Mouse (Mus musculus): Measurements from ENCODE around the gene Vash2. TPM values are rescaled to one million over a fixed set of nuclear protein-coding genes. Genes with fewer than 3 reads are reported as not detected.

Vash2 gene
- polyA plus RNA-seq, 1 experiment from 2014 or later, result 33.1 TPM

GRCm38 (mm10) chr1:190998027-190998426, 18.9 kb upstream of the Vash2 start:
- Histone ChIP-seq H3K27ac (replicated peaks) (no peak overlapping the region), H3K27me3 (ENCODE audit: low read depth, poor library complexity, severe bottlenecking) (no peaks in the 10 kb centered on the region), H3K9me3 (replicated peaks) (0 out of 2 replicates have a peak, but pooled peaks cover 6% of the 10 kb centered on the region), H3K4me1 (no peaks in the 10 kb centered on the region), H3K4me3 (no peak overlapping the region), H3K36me3 (no peaks in the 10 kb centered on the region)
- 79% methylated on average over 1 of the region's 1 CpGs for WGBS
- DNase-seq (ENCODE audit: low spot score), result no peak

- no peak for DNase-seq (ENCODE audit: low spot score)
- WGBS, result 74% methylated on average over 6 of the region's 6 CpGs
These were observed 17.3 kb upstream of the Vash2 start for GRCm38 (mm10) chr1:190996346-190996877.

GRCm38 (mm10) chr1:190995548-190995947, 16.5 kb upstream of the Vash2 start:
- Histone ChIP-seq H3K4me1 (no peaks in the 10 kb centered on the region), H3K27ac (replicated peaks) (no peak overlapping the region), H3K4me3 (no peak overlapping the region), H3K27me3 (ENCODE audit: low read depth, poor library complexity, severe bottlenecking) (no peaks in the 10 kb centered on the region), H3K36me3 (no peaks in the 10 kb centered on the region), H3K9me3 (replicated peaks) (0 out of 2 replicates have a peak, but pooled peaks cover 6% of the 10 kb centered on the region)
- WGBS, result 80% methylated on average over 7 of the region's 7 CpGs
- DNase-seq (ENCODE audit: low spot score), result no peak

More at GRCm38 (mm10) chr1:190996346-190996877, 17.3 kb upstream of the Vash2 start:
- Histone ChIP-seq H3K4me3 (no peak overlapping the region), H3K9me3 (replicated peaks) (0 out of 2 replicates have a peak, but pooled peaks cover 6% of the 10 kb centered on the region), H3K4me1 (no peaks in the 10 kb centered on the region), H3K27me3 (ENCODE audit: low read depth, poor library complexity, severe bottlenecking) (no peaks in the 10 kb centered on the region), H3K36me3 (no peaks in the 10 kb centered on the region), H3K27ac (replicated peaks) (no peak overlapping the region)

GRCm38 (mm10) chr1:190989437-190990082, 10.5 kb upstream of the Vash2 start:
- WGBS, result 84% methylated on average over 9 of the region's 9 CpGs
- Histone ChIP-seq H3K36me3 (no peaks in the 10 kb centered on the region), H3K4me1 (no peaks in the 10 kb centered on the region)

GRCm38 (mm10) chr1:190981412-190981811, 2.3 kb upstream of the Vash2 start:
- no peaks in the 10 kb centered on the region; the same call in 1 of the 2 replicates for H3K36me3 ChIP-seq
- peaks cover 13% of the 10 kb centered on the region for H3K27me3 ChIP-seq (ENCODE audit: low read depth, poor library complexity, severe bottlenecking)
- WGBS, result 83% methylated on average over 4 of the region's 4 CpGs
- no peaks in the 10 kb centered on the region for H3K9me3 ChIP-seq (replicated peaks)
- H3K4me1 ChIP-seq, result peaks cover 36% of the 10 kb centered on the region
- no peak overlapping the region for H3K4me3 ChIP-seq
- no peak overlapping the region for H3K27ac ChIP-seq (replicated peaks)
- no peak for DNase-seq (ENCODE audit: low spot score)

More at GRCm38 (mm10) chr1:190989437-190990082, 10.5 kb upstream of the Vash2 start:
- no peak overlapping the region for H3K4me3 ChIP-seq
- no peak for DNase-seq (ENCODE audit: low spot score)
- H3K27me3 ChIP-seq (ENCODE audit: low read depth, poor library complexity, severe bottlenecking), result no peaks in the 10 kb centered on the region
- no peaks in the 10 kb centered on the region for H3K9me3 ChIP-seq (replicated peaks)
- H3K27ac ChIP-seq (replicated peaks), result no peak overlapping the region

- H3K27ac ChIP-seq (replicated peaks), result no peak overlapping the region
- H3K4me3 ChIP-seq, result no peak overlapping the region
- H3K9me3 ChIP-seq (replicated peaks), result no peaks in the 10 kb centered on the region
- no peak for DNase-seq (ENCODE audit: low spot score)
- H3K4me1 ChIP-seq, result peaks cover 42% of the 10 kb centered on the region
- H3K36me3 ChIP-seq, result peaks cover 4% of the 10 kb centered on the region; the same call in 1 of the 2 replicates
- whole genome bisulfite sequencing, result 100% methylated on average over 1 of the region's 1 CpGs
- peaks cover 13% of the 10 kb centered on the region for H3K27me3 ChIP-seq (ENCODE audit: low read depth, poor library complexity, severe bottlenecking)
These were observed 1.4 kb upstream of the Vash2 start for GRCm38 (mm10) chr1:190980470-190980869.

GRCm38 (mm10) chr1:190978511-190979073, 504 bp downstream of the Vash2 start:
- H3K36me3 ChIP-seq, result peaks cover 23% of the 10 kb centered on the region
- peaks cover 13% of the 10 kb centered on the region for H3K27me3 ChIP-seq (ENCODE audit: low read depth, poor library complexity, severe bottlenecking)
- no peaks in the 10 kb centered on the region for H3K9me3 ChIP-seq (replicated peaks)
- H3K4me3 ChIP-seq, result peak overlapping the region; percentile 85
- peak; percentile 77 for DNase-seq (ENCODE audit: low spot score)
- peaks cover 42% of the 10 kb centered on the region for H3K4me1 ChIP-seq
- WGBS, result 0% methylated on average over 46 of the region's 46 CpGs
- peak overlapping the region; percentile 93 for H3K27ac ChIP-seq (replicated peaks)

- Histone ChIP-seq H3K36me3 (peaks cover 29% of the 10 kb centered on the region), H3K27ac (replicated peaks) (peak overlapping the region; percentile 93), H3K27me3 (ENCODE audit: low read depth, poor library complexity, severe bottlenecking) (peaks cover 13% of the 10 kb centered on the region), H3K4me1 (peaks cover 42% of the 10 kb centered on the region), H3K9me3 (replicated peaks) (no peaks in the 10 kb centered on the region), H3K4me3 (peak overlapping the region; percentile 85)
- WGBS, result under 1% methylated on average over 22 of the region's 22 CpGs
- peak; percentile 46 for DNase-seq (ENCODE audit: low spot score)
These were observed 1.1 kb downstream of the Vash2 start for GRCm38 (mm10) chr1:190978001-190978400.

GRCm38 (mm10) chr1:190976887-190977573, 2.1 kb downstream of the Vash2 start:
- DNase-seq (ENCODE audit: low spot score), result no peak
- Histone ChIP-seq H3K36me3 (peaks cover 39% of the 10 kb centered on the region), H3K27me3 (ENCODE audit: low read depth, poor library complexity, severe bottlenecking) (peaks cover 13% of the 10 kb centered on the region), H3K27ac (replicated peaks) (peak overlapping the region; percentile 28; the same call in 1 of the 2 replicates), H3K4me3 (peak overlapping the region; percentile 85), H3K4me1 (peaks cover 42% of the 10 kb centered on the region), H3K9me3 (replicated peaks) (no peaks in the 10 kb centered on the region)
- WGBS, result 67% methylated on average over 11 of the region's 11 CpGs

- no peaks in the 10 kb centered on the region for H3K9me3 ChIP-seq (replicated peaks)
- no peak overlapping the region for H3K27ac ChIP-seq (replicated peaks)
- H3K27me3 ChIP-seq (ENCODE audit: low read depth, poor library complexity, severe bottlenecking), result no peaks in the 10 kb centered on the region
- 72% methylated on average over 1 of the region's 1 CpGs for WGBS
- peaks cover 39% of the 10 kb centered on the region for H3K4me1 ChIP-seq
- no peak overlapping the region for H3K4me3 ChIP-seq
- no peak for DNase-seq (ENCODE audit: low spot score)
- H3K36me3 ChIP-seq, result peaks cover 60% of the 10 kb centered on the region
These were observed 4.3 kb downstream of the Vash2 start for GRCm38 (mm10) chr1:190974833-190975232.

- Histone ChIP-seq H3K27me3 (ENCODE audit: low read depth, poor library complexity, severe bottlenecking) (no peaks in the 10 kb centered on the region), H3K36me3 (peaks cover 66% of the 10 kb centered on the region), H3K9me3 (replicated peaks) (no peaks in the 10 kb centered on the region), H3K4me3 (no peak overlapping the region), H3K4me1 (peaks cover 33% of the 10 kb centered on the region), H3K27ac (replicated peaks) (no peak overlapping the region)
- WGBS, result 93% methylated on average over 8 of the region's 8 CpGs
- no peak for DNase-seq (ENCODE audit: low spot score)
These were observed 4.9 kb downstream of the Vash2 start for GRCm38 (mm10) chr1:190974191-190974590.

GRCm38 (mm10) chr1:190972612-190973192, 6.4 kb downstream of the Vash2 start:
- whole genome bisulfite sequencing, result 81% methylated on average over 7 of the region's 7 CpGs
- no peak for DNase-seq (ENCODE audit: low spot score)
- no peaks in the 10 kb centered on the region for H3K27me3 ChIP-seq (ENCODE audit: low read depth, poor library complexity, severe bottlenecking)
- peaks cover 20% of the 10 kb centered on the region for H3K4me1 ChIP-seq
- no peak overlapping the region for H3K27ac ChIP-seq (replicated peaks)
- H3K9me3 ChIP-seq (replicated peaks), result no peaks in the 10 kb centered on the region
- H3K36me3 ChIP-seq, result peaks cover 80% of the 10 kb centered on the region
- H3K4me3 ChIP-seq, result no peak overlapping the region

Measured in midbrain, embryonic 10.5 days (tissue).